Mouse (Mus musculus): ENCODE measurements around the gene Gm45808. TPM values are rescaled to one million over a fixed set of nuclear protein-coding genes. Genes with fewer than 3 reads are reported as not detected.

The Gm45808 gene
- polyA plus RNA-seq, 1 experiment from 2014 or later: not detected

DNA sequence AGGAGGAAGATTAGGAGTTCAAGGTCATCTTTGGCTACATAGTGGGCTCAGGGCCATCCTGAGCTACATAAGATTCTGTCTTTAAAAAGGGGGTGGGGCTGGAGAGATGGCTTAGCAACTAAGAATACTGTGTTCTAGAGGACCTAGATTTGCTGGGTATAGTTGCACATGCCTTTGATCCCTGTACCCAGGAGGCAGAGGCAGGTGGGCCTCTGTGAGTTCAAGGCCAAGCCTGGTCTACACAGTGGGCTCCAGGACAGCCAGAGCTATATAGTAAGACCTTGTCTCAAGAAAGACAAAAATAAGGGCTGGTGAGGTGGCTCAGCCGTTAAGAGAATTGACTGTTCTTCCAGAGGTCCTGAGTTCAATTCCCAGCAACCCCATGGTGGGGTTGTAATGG lies 36.6 kb downstream of the Gm45808 start:
- 91% methylated on average over 1 of the region's 1 CpGs for WGBS
- ATAC-seq (ENCODE audit: insufficient read depth, low FRiP score): no peak
- H3K4me1 ChIP-seq (ENCODE audit: control insufficient read depth, insufficient read depth, low read length): no peaks in the 10 kb centered on the region
- H3K4me3 ChIP-seq (replicated peaks; ENCODE audit: low read length): no peak overlapping the region
- peaks cover 4% of the 10 kb centered on the region; the same call in 1 of the 2 replicates for H3K36me3 ChIP-seq (ENCODE audit: control insufficient read depth, insufficient read depth, low read length)
- no peaks in the 10 kb centered on the region for H3K9me3 ChIP-seq (replicated peaks; ENCODE audit: control insufficient read depth, low read length)
- no peak overlapping the region for H3K4me2 ChIP-seq (ENCODE audit: low read depth, low read length)
- no peak overlapping the region for H3K9ac ChIP-seq (ENCODE audit: low read length)
- H3K27me3 ChIP-seq (ENCODE audit: control insufficient read depth, insufficient read depth, low read length): no peaks in the 10 kb centered on the region
- no peak overlapping the region for H3K27ac ChIP-seq (ENCODE audit: low read length)

DNA sequence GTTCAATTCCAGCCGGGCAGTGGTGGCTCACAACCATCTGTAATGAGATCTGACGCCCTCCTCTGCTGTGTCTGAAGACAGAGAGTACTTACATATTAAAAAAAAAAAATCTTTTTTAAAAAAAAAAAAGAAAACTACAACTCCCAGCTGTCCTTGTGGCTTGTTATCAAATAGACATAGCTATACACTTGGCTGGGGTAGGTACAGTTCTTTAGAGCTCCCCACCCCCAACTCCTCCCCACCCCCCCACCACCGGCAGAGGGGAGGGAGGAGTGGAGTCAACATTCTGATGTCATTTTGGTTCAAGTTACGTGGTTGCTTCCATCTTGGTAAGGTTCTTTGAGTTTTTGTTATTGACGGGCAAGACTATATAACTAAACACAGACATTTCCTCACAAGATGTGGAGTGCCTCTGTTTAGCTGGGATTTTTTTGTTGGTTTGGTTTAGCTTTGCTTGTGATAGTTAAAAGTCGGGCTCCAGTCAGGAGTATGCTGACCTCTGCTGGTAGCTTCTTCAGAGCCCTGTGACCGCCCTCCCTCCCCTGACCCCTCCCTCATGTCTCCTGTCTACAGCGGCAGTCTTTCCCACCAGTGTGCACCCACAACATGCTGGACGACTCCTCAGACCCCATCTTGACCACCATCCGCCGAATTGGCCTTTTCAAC lies 39.2 kb downstream of the Gm45808 start:
- H3K27me3 ChIP-seq (ENCODE audit: control insufficient read depth, insufficient read depth, low read length): no peaks in the 10 kb centered on the region
- H3K4me2 ChIP-seq (ENCODE audit: low read depth, low read length): no peak overlapping the region
- no peak overlapping the region for H3K9ac ChIP-seq (ENCODE audit: low read length)
- ATAC-seq (ENCODE audit: insufficient read depth, low FRiP score): no peak
- H3K36me3 ChIP-seq (ENCODE audit: control insufficient read depth, insufficient read depth, low read length): no peaks in the 10 kb centered on the region
- no peak overlapping the region for H3K27ac ChIP-seq (ENCODE audit: low read length)
- no peaks in the 10 kb centered on the region for H3K9me3 ChIP-seq (replicated peaks; ENCODE audit: control insufficient read depth, low read length)
- no peaks in the 10 kb centered on the region for H3K4me1 ChIP-seq (ENCODE audit: control insufficient read depth, insufficient read depth, low read length)
- H3K4me3 ChIP-seq (replicated peaks; ENCODE audit: low read length): no peak overlapping the region
- WGBS: 30% methylated on average over 11 of the region's 11 CpGs

DNA sequence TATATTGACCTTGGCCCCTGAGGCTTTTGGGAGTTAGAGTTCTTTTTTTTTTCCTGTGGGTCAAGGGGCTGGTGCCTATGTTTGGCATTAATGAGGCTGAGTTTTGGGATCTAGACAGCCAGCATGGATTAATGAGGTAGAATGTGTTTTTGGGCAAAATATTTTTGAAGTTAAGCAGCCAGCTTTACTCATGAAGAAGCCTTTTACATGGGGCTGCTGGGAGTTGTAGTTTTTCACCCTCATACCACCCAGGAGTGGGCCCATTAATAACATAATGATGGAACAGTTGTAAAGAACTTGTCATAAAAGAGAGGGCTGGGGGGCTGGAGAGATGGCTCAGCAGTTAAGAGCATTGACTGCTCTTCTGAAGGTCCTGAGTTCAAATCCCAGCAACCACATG lies 40.0 kb downstream of the Gm45808 start:
- no peaks in the 10 kb centered on the region for H3K4me1 ChIP-seq (ENCODE audit: control insufficient read depth, insufficient read depth, low read length)
- ATAC-seq (ENCODE audit: insufficient read depth, low FRiP score): no peak
- H3K4me3 ChIP-seq (replicated peaks; ENCODE audit: low read length): no peak overlapping the region
- no peak overlapping the region for H3K27ac ChIP-seq (ENCODE audit: low read length)
- no peak overlapping the region for H3K9ac ChIP-seq (ENCODE audit: low read length)
- no peak overlapping the region for H3K4me2 ChIP-seq (ENCODE audit: low read depth, low read length)
- no peaks in the 10 kb centered on the region for H3K9me3 ChIP-seq (replicated peaks; ENCODE audit: control insufficient read depth, low read length)
- no peaks in the 10 kb centered on the region for H3K27me3 ChIP-seq (ENCODE audit: control insufficient read depth, insufficient read depth, low read length)
- H3K36me3 ChIP-seq (ENCODE audit: control insufficient read depth, insufficient read depth, low read length): no peaks in the 10 kb centered on the region

DNA sequence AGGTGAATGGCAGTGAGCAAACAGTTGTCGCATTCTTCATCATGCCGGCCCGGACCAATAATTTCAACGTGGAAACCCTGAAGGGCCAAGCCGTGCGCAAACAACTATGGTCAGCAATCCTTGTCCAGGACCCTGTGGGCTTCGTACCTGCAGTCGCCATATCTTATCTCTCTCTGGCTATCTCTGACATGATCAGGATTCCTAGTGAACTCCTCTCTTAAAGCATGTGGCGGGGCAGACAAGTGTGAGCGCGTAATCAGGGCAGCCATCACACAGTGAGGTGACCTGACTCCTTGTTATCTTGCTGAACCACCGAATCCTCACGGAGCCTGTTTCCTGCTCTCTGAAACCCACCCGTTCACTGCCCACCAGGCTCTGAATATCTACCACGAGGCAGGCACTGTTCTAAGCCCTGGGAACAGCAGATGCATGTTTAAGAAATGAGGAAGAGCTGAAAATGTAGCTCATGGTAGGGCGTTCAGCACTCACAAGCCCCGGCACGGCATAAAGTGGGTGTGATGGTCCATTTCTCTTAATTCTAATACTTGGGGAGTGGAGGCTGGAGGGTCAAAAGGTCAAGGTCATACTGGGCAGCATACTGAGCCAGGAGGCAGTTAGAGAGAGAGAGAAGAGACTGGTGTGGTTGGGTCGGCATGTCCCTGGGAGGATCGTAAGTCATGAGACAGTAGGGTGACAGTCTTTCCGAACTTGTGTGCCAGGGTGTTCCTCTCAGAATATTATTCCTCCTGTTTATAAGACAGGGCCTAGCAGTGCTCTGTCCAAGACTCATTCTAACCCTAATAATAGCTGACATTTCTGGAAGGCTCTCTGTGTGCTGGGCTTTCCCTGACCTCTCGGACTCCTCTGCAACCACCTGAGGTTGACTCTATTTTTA lies 42.8 kb downstream of the Gm45808 start:
- Histone ChIP-seq H3K9ac (ENCODE audit: low read length) (no peak overlapping the region), H3K4me1 (ENCODE audit: control insufficient read depth, insufficient read depth, low read length) (no peaks in the 10 kb centered on the region), H3K27ac (ENCODE audit: low read length) (no peak overlapping the region), H3K9me3 (replicated peaks; ENCODE audit: control insufficient read depth, low read length) (no peaks in the 10 kb centered on the region), H3K4me3 (replicated peaks; ENCODE audit: low read length) (no peak overlapping the region), H3K27me3 (ENCODE audit: control insufficient read depth, insufficient read depth, low read length) (no peaks in the 10 kb centered on the region), H3K36me3 (ENCODE audit: control insufficient read depth, insufficient read depth, low read length) (no peaks in the 10 kb centered on the region), H3K4me2 (ENCODE audit: low read depth, low read length) (no peak overlapping the region)
- WGBS: 76% methylated on average over 22 of the region's 22 CpGs
- ATAC-seq (ENCODE audit: insufficient read depth, low FRiP score): no peak

DNA sequence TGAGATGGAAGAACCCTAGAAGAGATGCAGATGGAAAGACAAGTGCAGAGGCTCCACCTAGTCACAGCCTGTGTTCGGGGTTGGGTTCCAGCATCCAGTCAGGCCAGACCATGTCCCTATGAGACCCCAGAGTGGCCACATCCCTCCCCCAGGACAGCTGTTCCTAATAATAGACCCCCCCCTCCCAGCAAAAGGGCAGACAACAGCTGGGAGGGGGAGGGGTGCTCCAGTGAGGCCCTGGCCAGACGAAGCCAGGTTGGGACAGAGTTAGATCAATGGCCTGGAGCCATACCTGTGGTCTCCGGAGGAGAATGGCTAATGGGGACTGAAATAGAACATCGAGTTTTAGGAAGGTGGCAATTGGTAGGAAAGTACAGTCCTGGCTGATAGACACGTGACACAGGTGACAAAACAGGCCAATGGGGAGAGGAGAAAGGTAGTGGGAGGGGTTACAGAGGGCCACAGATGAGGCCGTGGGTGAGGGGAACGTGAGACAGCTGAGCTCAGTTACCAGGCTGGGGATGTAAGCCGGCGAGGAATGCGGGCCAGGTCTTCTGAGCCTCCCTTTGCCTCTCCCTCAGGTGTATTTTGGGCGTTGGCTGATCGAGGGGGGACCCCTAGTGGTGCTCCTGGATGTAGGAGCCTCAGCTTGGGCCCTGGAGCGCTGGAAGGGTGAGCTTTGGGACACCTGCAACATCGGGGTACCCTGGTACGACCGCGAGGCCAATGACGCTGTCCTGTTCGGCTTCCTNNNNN lies 48.9 kb downstream of the Gm45808 start, which contains the start of gene Ruvbl2:
TSS of gene Ruvbl2 (minus strand) at position 576 of the 756 bp plus-strand sequence.
- no peak within 1 kb of the TSS for H3K27ac ChIP-seq (ENCODE audit: low read length)
- no peaks in the 10 kb centered on the region for H3K36me3 ChIP-seq (ENCODE audit: control insufficient read depth, insufficient read depth, low read length)
- no peaks in the 10 kb centered on the region for H3K27me3 ChIP-seq (ENCODE audit: control insufficient read depth, insufficient read depth, low read length)
- peak within 1 kb of the TSS; percentile 36 for H3K4me2 ChIP-seq (ENCODE audit: low read depth, low read length)
- WGBS: 26% methylated on average over 19 of the region's 19 CpGs
- H3K4me1 ChIP-seq (ENCODE audit: control insufficient read depth, insufficient read depth, low read length): peaks cover 35% of the 10 kb centered on the region
- no peak within 1 kb of the TSS for H3K4me3 ChIP-seq (replicated peaks; ENCODE audit: low read length)
- no peak for ATAC-seq (ENCODE audit: insufficient read depth, low FRiP score)
- peak within 1 kb of the TSS; percentile 53; the same call in 1 of the 2 replicates for H3K9ac ChIP-seq (ENCODE audit: low read length)
- H3K9me3 ChIP-seq (replicated peaks; ENCODE audit: control insufficient read depth, low read length): no peaks in the 10 kb centered on the region

DNA sequence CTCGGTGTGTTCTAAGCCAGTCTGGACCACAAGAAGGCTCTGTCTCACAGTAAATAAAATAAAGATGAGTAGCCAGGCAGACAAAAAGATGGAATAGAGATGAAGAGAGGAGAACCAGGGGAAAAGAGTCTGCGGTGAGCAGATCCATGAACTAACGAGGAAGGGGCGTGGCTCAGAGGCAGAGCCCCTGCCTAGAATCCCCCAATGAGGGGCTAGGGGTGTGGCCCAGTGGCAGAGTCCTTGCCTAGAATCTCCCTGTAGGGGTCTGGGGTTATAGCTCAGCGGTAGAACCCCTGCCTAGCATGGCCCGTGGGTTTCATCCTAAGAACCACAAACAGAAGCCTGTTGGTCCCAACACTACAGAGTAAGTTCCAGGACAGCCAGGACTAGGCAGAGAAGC lies 49.6 kb downstream of the Gm45808 start:
- WGBS: 48% methylated on average over 6 of the region's 6 CpGs
- peak overlapping the region; percentile 36; the same call in 1 of the 2 replicates for H3K4me2 ChIP-seq (ENCODE audit: low read depth, low read length)
- ATAC-seq (ENCODE audit: insufficient read depth, low FRiP score): no peak
- no peak overlapping the region for H3K4me3 ChIP-seq (replicated peaks; ENCODE audit: low read length)
- no peak overlapping the region for H3K27ac ChIP-seq (ENCODE audit: low read length)
- no peaks in the 10 kb centered on the region for H3K27me3 ChIP-seq (ENCODE audit: control insufficient read depth, insufficient read depth, low read length)
- H3K9ac ChIP-seq (ENCODE audit: low read length): peak overlapping the region; percentile 53; the same call in 1 of the 2 replicates
- H3K36me3 ChIP-seq (ENCODE audit: control insufficient read depth, insufficient read depth, low read length): no peaks in the 10 kb centered on the region
- no peaks in the 10 kb centered on the region for H3K9me3 ChIP-seq (replicated peaks; ENCODE audit: control insufficient read depth, low read length)
- peaks cover 37% of the 10 kb centered on the region for H3K4me1 ChIP-seq (ENCODE audit: control insufficient read depth, insufficient read depth, low read length)

DNA sequence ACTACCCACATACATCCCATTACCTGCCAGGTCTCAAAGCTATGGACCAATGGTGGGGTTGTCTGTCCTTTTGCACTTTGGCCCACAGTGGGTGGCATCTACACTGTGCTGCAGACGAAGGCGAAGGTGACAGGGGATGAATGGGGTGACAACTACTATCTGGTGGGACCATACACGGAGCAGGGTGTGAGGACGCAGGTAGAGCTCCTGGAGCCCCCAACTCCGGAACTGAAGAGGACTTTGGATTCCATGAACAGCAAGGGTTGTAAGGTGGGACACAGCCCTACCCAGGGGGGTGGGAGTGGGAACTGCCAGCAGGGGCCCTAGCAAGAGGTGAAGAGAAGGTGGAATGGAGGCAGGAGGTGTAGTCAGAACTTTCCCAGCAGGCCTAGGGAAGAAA lies 50.2 kb downstream of the Gm45808 start:
- H3K4me2 ChIP-seq (ENCODE audit: low read depth, low read length): peak overlapping the region; percentile 56; the same call in 1 of the 2 replicates
- no peaks in the 10 kb centered on the region for H3K9me3 ChIP-seq (replicated peaks; ENCODE audit: control insufficient read depth, low read length)
- 90% methylated on average over 5 of the region's 5 CpGs for WGBS

DNA sequence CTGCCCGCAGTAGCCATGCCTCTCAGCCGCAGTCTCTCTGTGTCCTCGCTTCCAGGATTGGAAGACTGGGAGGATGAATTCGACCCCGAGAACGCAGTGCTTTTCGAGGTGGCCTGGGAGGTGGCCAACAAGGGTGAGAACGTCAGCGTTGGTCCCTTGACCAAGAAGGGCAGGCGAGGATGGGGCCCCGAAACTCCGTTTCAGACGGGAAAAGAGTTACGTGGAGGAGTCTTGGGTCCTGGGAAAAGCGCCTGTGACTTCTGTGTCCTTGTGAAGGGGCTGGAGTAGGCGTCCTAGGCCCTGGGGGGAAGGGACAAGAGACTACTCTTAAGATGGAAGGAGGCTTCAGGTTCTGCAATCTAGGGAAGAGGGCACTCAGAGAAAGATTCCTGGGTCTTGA lies 51.6 kb downstream of the Gm45808 start:
- Histone ChIP-seq H3K36me3 (ENCODE audit: control insufficient read depth, insufficient read depth, low read length) (no peaks in the 10 kb centered on the region; the same call in 1 of the 2 replicates), H3K9me3 (replicated peaks; ENCODE audit: control insufficient read depth, low read length) (no peaks in the 10 kb centered on the region), H3K4me1 (ENCODE audit: control insufficient read depth, insufficient read depth, low read length) (peaks cover 37% of the 10 kb centered on the region), H3K27ac (ENCODE audit: low read length) (peak overlapping the region; percentile 78), H3K9ac (ENCODE audit: low read length) (peak overlapping the region; percentile 87), H3K27me3 (ENCODE audit: control insufficient read depth, insufficient read depth, low read length) (no peaks in the 10 kb centered on the region), H3K4me2 (ENCODE audit: low read depth, low read length) (peak overlapping the region; percentile 56), H3K4me3 (replicated peaks; ENCODE audit: low read length) (peak overlapping the region; percentile 81)
- WGBS: under 1% methylated on average over 16 of the region's 16 CpGs
- no peak for ATAC-seq (ENCODE audit: insufficient read depth, low FRiP score)

More for the DNA sequence above, 50.2 kb downstream of the Gm45808 start:
- peak overlapping the region; percentile 28; the same call in 1 of the 2 replicates for H3K9ac ChIP-seq (ENCODE audit: low read length)
- peaks cover 37% of the 10 kb centered on the region for H3K4me1 ChIP-seq (ENCODE audit: control insufficient read depth, insufficient read depth, low read length)
- no peak overlapping the region for H3K27ac ChIP-seq (ENCODE audit: low read length)
- H3K27me3 ChIP-seq (ENCODE audit: control insufficient read depth, insufficient read depth, low read length): no peaks in the 10 kb centered on the region
- H3K36me3 ChIP-seq (ENCODE audit: control insufficient read depth, insufficient read depth, low read length): no peaks in the 10 kb centered on the region; the same call in 1 of the 2 replicates
- H3K4me3 ChIP-seq (replicated peaks; ENCODE audit: low read length): no peak overlapping the region
- no peak for ATAC-seq (ENCODE audit: insufficient read depth, low FRiP score)

Data from stomach, embryonic 16.5 days (tissue).